Comparison of ENCODE assay signal across 23 mouse cellular contexts in the genomic region with DNA sequence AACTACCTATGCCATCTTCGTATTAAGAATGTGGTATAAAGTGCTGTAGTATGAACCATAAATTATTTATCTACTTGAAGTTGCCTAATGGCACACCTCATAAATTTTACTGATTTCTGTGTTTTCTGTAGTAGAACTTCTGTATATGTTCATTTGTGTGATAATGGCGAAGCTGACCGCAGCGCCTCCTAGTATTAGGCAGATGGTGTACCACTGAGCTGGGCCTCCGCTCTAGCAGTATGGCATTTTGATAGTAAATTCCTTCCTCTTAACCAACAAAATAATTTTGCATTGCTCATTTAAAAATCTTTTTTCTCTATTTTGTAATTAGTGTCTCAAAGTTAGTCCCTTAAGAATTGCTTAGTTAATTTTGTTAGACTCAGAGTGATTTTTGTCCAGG.
DNase-seq lines count a peak whose midpoint lies in the region; TF ChIP-seq lines count a peak whose summit lies in the region.
"Had no signal": no experiment of that assay in that cellular context is flagged by ENCODE, and none has a peak within 500 bp of the region (broad histone marks: within the 10 kb centered on the region; RNA-seq: fewer than 3 reads in every experiment).

No protein-coding gene starts in this region.

- DNase-seq in gastrocnemius, adult 2 months: no peak
- DNase-seq in gastrocnemius, adult 8-10 months (ENCODE audit: low spot score in 2 of 2): no peak
- DNase-seq in layer of hippocampus, adult 2 months (ENCODE audit: low spot score in 2 of 2): no peak
- no peak for DNase-seq in layer of hippocampus, postnatal 14 days (ENCODE audit: low spot score in 2 of 2)
- DNase-seq in thymus, postnatal 25 days: peak; percentile 3
- no peak for DNase-seq in thymus, postnatal 36 days
- DNase-seq in cerebellum, postnatal 36 days: no peak
- DNase-seq: adrenal gland, adult 8-10 months; adrenal gland, postnatal 25 days; cerebellum, adult 18-20 months; cerebellum, adult 9-10 months; cerebellum, postnatal 14 days; forebrain, postnatal 0 days; gastrocnemius, postnatal 10 days; gastrocnemius, postnatal 36 days; heart, postnatal 10 days; heart, postnatal 36 days had no signal

- no peak overlapping the region for H3K4me3 ChIP-seq in gastrocnemius, adult 2 months
- no peak overlapping the region for H3K4me3 ChIP-seq in layer of hippocampus, adult 2 months
- H3K4me3 ChIP-seq: embryonic facial prominence, embryonic 12.5 days; embryonic facial prominence, embryonic 15.5 days; heart, embryonic 12.5 days; heart, embryonic 15.5 days; hindbrain, embryonic 10.5 days; hindbrain, embryonic 13.5 days had no signal

- no peak overlapping the region for H3K27ac ChIP-seq in gastrocnemius, adult 2 months
- H3K27ac ChIP-seq in layer of hippocampus, adult 2 months: no peak overlapping the region
- H3K27ac ChIP-seq: embryonic facial prominence, embryonic 12.5 days; embryonic facial prominence, embryonic 15.5 days; heart, embryonic 15.5 days; hindbrain, embryonic 10.5 days; hindbrain, embryonic 13.5 days had no signal

- peak; percentile 26; the same call in 1 of the 2 replicates for TF ChIP-seq CTCF in gastrocnemius, adult 2 months (IDR thresholded peaks at IDR 0.05)
- TF ChIP-seq CTCF in layer of hippocampus, adult 2 months (conservative IDR thresholded peaks at IDR 0.05): peak; percentile 57

- intact Hi-C loops in gastrocnemius, adult 2 months (cut with DNase I): no loop called here
